Mouse (Mus musculus) CH12F3 (cell line): Measurements from ENCODE around the gene Ddah1.

Source experiments
- in situ Hi-C: fragments of 300-500 bp; cut with MboI; formaldehyde crosslinking; loops from 2 replicates; pipeline ENCODE4 v1.14.3; 2020; ENCODE audit warnings: low sequenced_read_pairs

Gene Ddah1

GRCm38 (mm10) chr3:145938405-145939349 is 180.2 kb downstream of the Ddah1 start:
- in situ Hi-C loops, result no loop called here

DNA sequence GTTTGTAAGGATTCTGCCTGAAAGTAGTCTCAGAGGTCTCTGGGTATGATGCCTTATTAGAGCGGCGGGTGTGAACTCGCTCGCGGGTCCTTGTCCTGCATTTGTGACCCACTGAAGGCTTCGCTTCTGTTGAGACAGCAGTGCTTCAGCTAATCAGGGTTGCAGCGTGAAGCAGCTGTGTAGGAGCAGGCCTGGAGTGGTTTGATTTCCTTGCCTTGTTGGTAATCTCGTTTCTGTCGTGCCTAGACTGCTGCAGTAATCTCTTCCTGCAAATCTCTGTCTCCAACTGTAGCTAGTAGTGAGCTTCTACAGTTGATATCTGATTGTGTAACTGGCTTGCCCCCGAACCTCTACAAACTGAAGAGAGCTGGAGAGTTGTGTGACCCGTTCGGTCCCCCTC is 180.9 kb downstream of the Ddah1 start:
- in situ Hi-C loops, result no loop called here

- in situ Hi-C loops, result loop anchor here (10.0 kb wide), 2 partner anchors 115 to 235 kb away; no protein-coding TSS in a partner anchor
Observed at GRCm38 (mm10) chr3:145939971-145940370, 181.5 kb downstream of the Ddah1 start.

- in situ Hi-C loops, result loop anchor here (10.0 kb wide), 2 partner anchors 113 to 233 kb away; no protein-coding TSS in a partner anchor
Observed at GRCm38 (mm10) chr3:145941971-145942370, 183.5 kb downstream of the Ddah1 start.
